Mouse (Mus musculus): Measurements from ENCODE around the gene Ap4m1.

DNA sequence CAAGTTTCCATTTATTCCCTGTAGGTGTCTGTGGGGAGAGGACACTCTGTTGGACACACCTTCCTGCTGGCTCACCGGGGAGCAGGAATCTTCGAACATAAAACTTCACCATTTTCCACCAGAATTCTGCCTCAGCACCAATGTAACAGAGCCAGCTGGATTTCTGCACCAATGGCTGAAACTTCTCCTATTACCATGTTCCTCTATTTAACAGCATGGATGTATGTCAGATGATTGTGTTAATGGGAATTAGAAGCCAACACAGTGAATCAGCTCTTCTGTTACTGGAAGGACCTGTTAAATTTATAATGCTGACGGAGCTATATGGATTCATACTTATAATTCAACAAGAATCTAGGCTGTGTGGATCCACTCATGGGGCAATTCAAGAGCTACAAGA lies 57.7 kb downstream of the Ap4m1 start:
- no peak for TF ChIP-seq CTCF (IDR thresholded peaks at IDR 0.05; ENCODE audit: borderline replicate concordance, insufficient read depth, low read length)
- TF ChIP-seq POLR2A (IDR thresholded peaks at IDR 0.05; ENCODE audit: low read depth, low read length), result no peak
